Mouse (Mus musculus): ENCODE data around the gene Rcn3.

DNA sequence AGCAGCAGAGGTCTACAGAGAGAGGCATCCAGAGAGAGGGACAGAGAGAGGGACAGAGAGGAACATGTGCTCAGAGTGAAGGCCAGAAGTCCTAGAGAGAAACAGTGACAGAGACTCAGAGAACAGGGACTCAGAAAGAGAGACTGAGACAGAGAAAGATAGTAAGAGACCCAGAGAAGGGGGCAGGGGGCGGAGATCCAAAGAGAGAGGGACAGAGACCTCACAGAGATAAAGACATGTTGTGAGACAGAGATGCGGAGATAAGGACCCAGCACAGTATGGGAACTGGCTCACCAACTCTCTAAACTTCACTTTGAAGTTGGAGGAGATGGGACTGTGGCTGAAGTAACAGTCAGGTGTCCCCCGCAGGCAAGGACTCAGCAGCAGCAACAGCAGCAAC lies 43.3 kb upstream of the Rcn3 start:
- TF ChIP-seq POLR2A (IDR thresholded peaks at IDR 0.05; ENCODE audit: borderline replicate concordance, insufficient read depth, low read length) (no peak), CTCF (IDR thresholded peaks at IDR 0.05; ENCODE audit: borderline replicate concordance, insufficient read depth, low read depth, low read length) (no peak)
